Mouse (Mus musculus): Measurements from ENCODE around the gene Gm11127. TPM values are rescaled to one million over a fixed set of nuclear protein-coding genes. Genes with fewer than 3 reads are reported as not detected.

Gm11127 gene
- polyA plus RNA-seq, 1 experiment from 2014 or later, result not detected

DNA sequence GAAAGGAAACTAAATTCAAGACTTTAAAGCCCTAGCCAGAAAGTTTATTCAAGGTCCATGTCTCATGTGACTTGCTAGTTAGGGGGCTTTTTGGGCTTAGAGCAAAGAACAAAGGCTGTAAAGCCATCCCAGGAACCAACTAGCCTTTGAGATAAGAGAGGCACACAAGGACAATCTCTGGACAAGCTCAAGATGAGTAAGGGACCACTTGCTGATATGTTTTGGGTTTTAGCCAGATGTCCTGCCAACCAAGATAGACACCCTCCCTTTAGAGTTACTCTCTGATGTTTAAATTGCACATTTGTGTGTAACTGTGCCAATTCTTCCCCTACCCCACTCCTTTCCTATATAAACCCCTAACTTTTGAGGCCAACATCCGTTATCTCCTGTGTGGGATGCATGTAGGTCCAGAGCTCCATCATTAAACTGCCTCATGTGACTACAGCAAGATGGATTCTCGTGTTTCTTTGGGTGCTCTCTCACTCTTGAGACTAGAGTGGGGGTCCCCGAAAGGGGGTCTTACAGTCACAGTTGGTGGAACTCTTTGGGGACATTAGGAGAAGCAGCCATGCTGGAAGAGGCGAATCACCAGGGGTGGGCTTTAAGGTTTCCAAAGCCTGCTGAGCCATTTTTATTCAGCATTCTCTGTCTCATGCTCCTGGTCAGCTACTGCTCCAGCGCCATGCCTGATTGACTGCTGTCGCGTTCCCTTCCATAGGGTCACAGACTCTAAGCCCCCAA lies 29.1 kb downstream of the Gm11127 start:
- no peak overlapping the region for H3K4me3 ChIP-seq (ENCODE audit: low read depth, low read length)
- no peak overlapping the region for H3K9ac ChIP-seq (replicated peaks; ENCODE audit: low read depth, low read length)
- H3K27ac ChIP-seq (ENCODE audit: low read length), result no peak overlapping the region
- no peak overlapping the region for H3K4me2 ChIP-seq (replicated peaks; ENCODE audit: low read depth, low read length)
- H3K36me3 ChIP-seq (ENCODE audit: control insufficient read depth, insufficient read depth, low read length), result no peaks in the 10 kb centered on the region
- H3K27me3 ChIP-seq (ENCODE audit: control insufficient read depth, insufficient read depth, low read length), result no peaks in the 10 kb centered on the region
- peaks cover 6% of the 10 kb centered on the region; the same call in 1 of the 2 replicates for H3K4me1 ChIP-seq (ENCODE audit: control insufficient read depth, insufficient read depth, low read length)
- no peaks in the 10 kb centered on the region for H3K9me3 ChIP-seq (ENCODE audit: control insufficient read depth, low read depth, low read length)
- no peak for ATAC-seq (ENCODE audit: insufficient number of reproducible peaks, insufficient read depth, low FRiP score, low read depth)
- 86% methylated on average over 7 of the region's 7 CpGs for WGBS

DNA sequence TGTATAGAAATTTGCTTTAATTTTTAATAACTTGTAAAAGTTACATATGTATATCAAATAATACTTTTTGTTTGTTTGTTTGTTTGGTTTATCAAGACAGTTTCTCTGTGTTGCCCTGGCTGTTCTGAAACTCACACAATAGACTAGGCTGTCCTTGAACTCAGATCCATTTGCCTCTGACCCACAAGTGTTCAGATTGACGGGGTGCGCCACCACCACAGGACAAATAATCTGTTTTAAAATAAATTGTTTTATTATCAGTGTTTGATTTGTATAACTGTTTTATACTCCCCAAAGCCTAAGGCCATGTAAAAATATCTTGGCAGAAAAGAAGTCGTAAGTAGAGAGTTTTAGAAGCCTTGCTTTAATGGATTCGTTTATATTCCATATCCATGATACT lies 30.5 kb downstream of the Gm11127 start:
- ATAC-seq (ENCODE audit: insufficient number of reproducible peaks, insufficient read depth, low FRiP score, low read depth), result no peak
- no peaks in the 10 kb centered on the region for H3K27me3 ChIP-seq (ENCODE audit: control insufficient read depth, insufficient read depth, low read length)
- peaks cover 6% of the 10 kb centered on the region; the same call in 1 of the 2 replicates for H3K4me1 ChIP-seq (ENCODE audit: control insufficient read depth, insufficient read depth, low read length)
- H3K4me2 ChIP-seq (replicated peaks; ENCODE audit: low read depth, low read length), result no peak overlapping the region
- no peak overlapping the region for H3K9ac ChIP-seq (replicated peaks; ENCODE audit: low read depth, low read length)
- WGBS, result 84% methylated on average over 4 of the region's 4 CpGs
- H3K27ac ChIP-seq (ENCODE audit: low read length), result no peak overlapping the region
- H3K9me3 ChIP-seq (ENCODE audit: control insufficient read depth, low read depth, low read length), result no peaks in the 10 kb centered on the region
- H3K36me3 ChIP-seq (ENCODE audit: control insufficient read depth, insufficient read depth, low read length), result no peaks in the 10 kb centered on the region
- H3K4me3 ChIP-seq (ENCODE audit: low read depth, low read length), result no peak overlapping the region

DNA sequence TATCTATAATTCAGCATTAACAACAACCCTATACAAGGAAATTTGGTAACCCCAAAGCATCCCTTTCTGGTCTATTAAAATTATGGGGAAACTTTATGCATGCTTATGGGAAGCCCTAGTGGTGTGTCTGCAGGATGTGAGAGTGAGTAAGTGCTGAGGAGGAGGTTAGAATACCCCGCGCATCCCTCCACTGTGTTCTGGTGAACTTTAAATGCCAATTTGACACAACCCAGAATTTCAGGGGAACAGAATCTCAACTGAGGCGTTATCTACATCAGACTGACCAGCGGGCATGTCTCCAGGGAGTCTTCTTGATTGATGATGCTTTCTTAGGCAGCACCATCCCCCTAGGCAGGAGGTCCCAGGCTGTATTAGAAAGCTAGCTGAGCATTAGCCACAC lies 32.3 kb downstream of the Gm11127 start:
- ATAC-seq (ENCODE audit: insufficient number of reproducible peaks, insufficient read depth, low FRiP score, low read depth), result no peak
- H3K36me3 ChIP-seq (ENCODE audit: control insufficient read depth, insufficient read depth, low read length), result no peaks in the 10 kb centered on the region
- no peaks in the 10 kb centered on the region for H3K9me3 ChIP-seq (ENCODE audit: control insufficient read depth, low read depth, low read length)
- H3K27me3 ChIP-seq (ENCODE audit: control insufficient read depth, insufficient read depth, low read length), result no peaks in the 10 kb centered on the region
- no peak overlapping the region for H3K4me3 ChIP-seq (ENCODE audit: low read depth, low read length)
- 45% methylated on average over 4 of the region's 4 CpGs for WGBS
- H3K4me1 ChIP-seq (ENCODE audit: control insufficient read depth, insufficient read depth, low read length), result peaks cover 6% of the 10 kb centered on the region; the same call in 1 of the 2 replicates
- H3K4me2 ChIP-seq (replicated peaks; ENCODE audit: low read depth, low read length), result no peak overlapping the region
- no peak overlapping the region for H3K9ac ChIP-seq (replicated peaks; ENCODE audit: low read depth, low read length)
- no peak overlapping the region for H3K27ac ChIP-seq (ENCODE audit: low read length)

DNA sequence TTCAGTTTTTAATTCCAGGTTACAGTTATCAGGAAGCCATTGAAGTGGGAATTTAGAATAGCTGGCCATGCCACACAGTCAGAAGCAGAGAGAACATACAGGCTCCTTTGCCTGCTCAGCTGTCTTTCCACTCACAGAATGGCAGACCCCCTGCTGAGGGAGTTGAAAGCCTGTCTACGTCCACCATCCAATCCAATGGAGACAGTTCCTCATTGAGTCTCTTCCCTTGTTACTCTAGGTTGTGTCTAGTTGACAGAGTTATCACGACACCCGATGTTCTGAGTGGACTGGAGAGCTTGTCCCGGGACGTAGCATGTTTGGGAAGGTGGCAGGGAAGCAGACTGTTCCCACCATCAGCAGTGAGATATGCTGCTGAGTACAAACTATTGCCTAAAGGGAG lies 33.0 kb downstream of the Gm11127 start:
- no peak for ATAC-seq (ENCODE audit: insufficient number of reproducible peaks, insufficient read depth, low FRiP score, low read depth)
- Histone ChIP-seq H3K4me3 (ENCODE audit: low read depth, low read length) (no peak overlapping the region), H3K9ac (replicated peaks; ENCODE audit: low read depth, low read length) (no peak overlapping the region), H3K36me3 (ENCODE audit: control insufficient read depth, insufficient read depth, low read length) (no peaks in the 10 kb centered on the region), H3K27me3 (ENCODE audit: control insufficient read depth, insufficient read depth, low read length) (no peaks in the 10 kb centered on the region), H3K4me1 (ENCODE audit: control insufficient read depth, insufficient read depth, low read length) (peaks cover 6% of the 10 kb centered on the region; the same call in 1 of the 2 replicates), H3K9me3 (ENCODE audit: control insufficient read depth, low read depth, low read length) (no peaks in the 10 kb centered on the region), H3K4me2 (replicated peaks; ENCODE audit: low read depth, low read length) (no peak overlapping the region), H3K27ac (ENCODE audit: low read length) (no peak overlapping the region)
- 62% methylated on average over 5 of the region's 5 CpGs for WGBS

DNA sequence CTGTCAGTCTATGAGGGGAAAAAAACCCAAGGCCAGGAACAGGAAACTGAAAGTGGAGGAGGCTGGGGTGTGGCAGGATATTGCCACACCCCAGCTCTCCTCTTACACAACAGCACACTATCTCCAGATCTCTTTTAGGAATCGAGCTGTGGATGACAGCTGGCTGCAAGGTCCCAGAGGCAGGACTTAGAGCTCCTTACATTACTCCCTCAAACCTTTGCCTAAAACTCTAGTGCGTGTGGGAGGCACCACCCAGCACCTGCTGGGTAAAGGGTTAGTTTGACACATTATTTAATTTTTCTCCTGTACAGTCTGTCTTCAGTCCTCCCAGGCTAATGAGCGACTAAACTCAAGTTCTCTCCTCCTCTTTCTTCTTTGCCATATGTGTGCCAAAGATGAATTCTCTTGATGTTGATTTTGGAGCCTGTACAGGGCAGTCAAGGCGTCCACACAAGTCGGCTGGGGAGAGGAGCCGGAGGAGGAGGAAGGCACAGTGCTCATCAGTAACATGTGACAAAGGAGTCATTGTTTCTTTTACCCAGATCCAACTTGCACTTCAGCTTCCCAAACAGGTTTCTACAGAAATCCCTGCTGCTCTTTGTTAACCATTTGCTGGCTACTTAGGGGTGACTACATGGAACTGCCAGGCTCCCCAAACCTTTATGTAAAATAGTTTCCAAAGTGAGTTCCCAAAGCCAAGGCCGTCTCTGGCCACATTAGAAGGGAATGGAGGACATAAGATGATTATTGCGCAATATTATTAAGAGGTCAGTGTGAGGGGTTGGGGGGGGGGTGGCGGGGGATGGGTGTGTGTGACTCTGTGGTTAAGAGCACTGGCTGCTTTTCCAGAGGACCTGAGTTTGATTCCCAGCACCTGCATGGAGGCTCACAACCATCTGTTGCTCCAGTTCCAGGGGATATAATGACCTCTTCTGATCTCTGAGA lies 34.2 kb downstream of the Gm11127 start:
- H3K36me3 ChIP-seq (ENCODE audit: control insufficient read depth, insufficient read depth, low read length), result no peaks in the 10 kb centered on the region
- H3K4me3 ChIP-seq (ENCODE audit: low read depth, low read length), result no peak overlapping the region
- no peak for ATAC-seq (ENCODE audit: insufficient number of reproducible peaks, insufficient read depth, low FRiP score, low read depth)
- H3K27ac ChIP-seq (ENCODE audit: low read length), result peak overlapping the region; percentile 7; the same call in 1 of the 2 replicates
- peaks cover 6% of the 10 kb centered on the region; the same call in 1 of the 2 replicates for H3K4me1 ChIP-seq (ENCODE audit: control insufficient read depth, insufficient read depth, low read length)
- no peak overlapping the region for H3K4me2 ChIP-seq (replicated peaks; ENCODE audit: low read depth, low read length)
- no peak overlapping the region for H3K9ac ChIP-seq (replicated peaks; ENCODE audit: low read depth, low read length)
- 51% methylated on average over 9 of the region's 9 CpGs for WGBS
- H3K9me3 ChIP-seq (ENCODE audit: control insufficient read depth, low read depth, low read length), result no peaks in the 10 kb centered on the region
- H3K27me3 ChIP-seq (ENCODE audit: control insufficient read depth, insufficient read depth, low read length), result no peaks in the 10 kb centered on the region

DNA sequence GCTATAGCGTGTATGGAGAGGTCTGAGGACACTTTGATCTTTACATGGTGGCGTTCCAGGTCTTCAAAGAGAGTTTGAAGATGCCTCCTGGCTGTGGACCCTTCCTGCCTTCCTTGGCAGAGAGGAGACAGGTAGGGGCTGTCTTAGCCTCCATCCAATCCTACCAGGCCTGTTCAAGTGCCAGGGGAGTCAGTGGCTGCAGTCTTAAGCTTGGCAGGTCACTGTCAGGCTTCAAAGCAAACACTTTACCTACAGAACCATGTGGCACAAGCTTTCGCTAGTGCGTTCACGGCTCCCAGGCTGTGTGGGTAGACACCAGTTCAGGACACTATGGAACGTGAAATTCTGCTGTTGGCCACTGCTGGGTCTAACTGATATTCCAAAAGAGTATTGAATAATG lies 35.2 kb downstream of the Gm11127 start:
- ATAC-seq (ENCODE audit: insufficient number of reproducible peaks, insufficient read depth, low FRiP score, low read depth), result no peak
- no peak overlapping the region for H3K27ac ChIP-seq (ENCODE audit: low read length)
- no peaks in the 10 kb centered on the region for H3K27me3 ChIP-seq (ENCODE audit: control insufficient read depth, insufficient read depth, low read length)
- H3K4me3 ChIP-seq (ENCODE audit: low read depth, low read length), result no peak overlapping the region
- no peak overlapping the region for H3K9ac ChIP-seq (replicated peaks; ENCODE audit: low read depth, low read length)
- no peak overlapping the region for H3K4me2 ChIP-seq (replicated peaks; ENCODE audit: low read depth, low read length)
- no peaks in the 10 kb centered on the region for H3K9me3 ChIP-seq (ENCODE audit: control insufficient read depth, low read depth, low read length)
- WGBS, result 90% methylated on average over 6 of the region's 6 CpGs
- no peaks in the 10 kb centered on the region for H3K36me3 ChIP-seq (ENCODE audit: control insufficient read depth, insufficient read depth, low read length)
- peaks cover 6% of the 10 kb centered on the region; the same call in 1 of the 2 replicates for H3K4me1 ChIP-seq (ENCODE audit: control insufficient read depth, insufficient read depth, low read length)

DNA sequence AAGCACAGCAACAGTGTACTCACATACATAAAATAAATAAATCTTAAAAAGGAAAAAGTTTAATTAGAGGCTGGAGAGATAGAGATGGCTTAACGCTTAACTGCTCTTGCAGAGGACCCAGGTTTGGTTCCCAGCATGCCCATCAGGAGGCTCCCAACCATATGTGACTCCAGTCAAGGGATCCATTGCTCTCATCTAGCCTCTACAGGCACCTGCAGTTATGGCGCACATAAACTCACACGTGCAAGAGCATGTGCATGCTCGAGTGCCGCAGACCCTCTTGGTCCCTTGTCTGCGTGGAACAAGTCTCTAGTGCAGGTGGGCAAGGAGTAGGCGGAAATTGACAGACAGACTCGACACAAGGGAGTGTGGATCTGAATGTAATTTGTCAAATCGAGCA lies 36.1 kb downstream of the Gm11127 start:
- no peaks in the 10 kb centered on the region for H3K9me3 ChIP-seq (ENCODE audit: control insufficient read depth, low read depth, low read length)
- no peak overlapping the region for H3K27ac ChIP-seq (ENCODE audit: low read length)
- H3K27me3 ChIP-seq (ENCODE audit: control insufficient read depth, insufficient read depth, low read length), result no peaks in the 10 kb centered on the region
- H3K36me3 ChIP-seq (ENCODE audit: control insufficient read depth, insufficient read depth, low read length), result no peaks in the 10 kb centered on the region
- H3K4me2 ChIP-seq (replicated peaks; ENCODE audit: low read depth, low read length), result no peak overlapping the region
- no peak overlapping the region for H3K9ac ChIP-seq (replicated peaks; ENCODE audit: low read depth, low read length)
- H3K4me3 ChIP-seq (ENCODE audit: low read depth, low read length), result no peak overlapping the region
- 94% methylated on average over 9 of the region's 9 CpGs for WGBS
- H3K4me1 ChIP-seq (ENCODE audit: control insufficient read depth, insufficient read depth, low read length), result peaks cover 6% of the 10 kb centered on the region; the same call in 1 of the 2 replicates
- no peak for ATAC-seq (ENCODE audit: insufficient number of reproducible peaks, insufficient read depth, low FRiP score, low read depth)

DNA sequence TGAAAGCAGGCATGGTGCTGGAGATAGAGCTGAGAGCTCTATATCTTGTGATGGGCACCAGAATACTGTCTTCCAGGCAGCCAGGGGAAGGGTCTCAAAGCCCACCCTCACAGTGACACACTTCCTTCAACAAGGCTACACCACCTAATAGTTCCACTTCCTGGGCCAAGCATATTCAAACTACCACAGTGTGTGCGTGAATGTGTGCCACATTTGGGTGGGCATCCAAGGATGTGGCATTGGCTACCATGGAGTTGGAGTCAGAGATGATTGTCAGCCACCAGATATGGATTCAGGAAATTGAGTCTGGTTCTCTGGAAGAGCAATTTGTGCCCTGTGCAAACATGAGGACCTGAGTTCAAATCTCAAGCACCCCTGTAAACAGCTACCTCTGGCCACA lies 36.9 kb downstream of the Gm11127 start:
- Histone ChIP-seq H3K27me3 (ENCODE audit: control insufficient read depth, insufficient read depth, low read length) (no peaks in the 10 kb centered on the region), H3K27ac (ENCODE audit: low read length) (no peak overlapping the region), H3K4me1 (ENCODE audit: control insufficient read depth, insufficient read depth, low read length) (peaks cover 6% of the 10 kb centered on the region; the same call in 1 of the 2 replicates), H3K36me3 (ENCODE audit: control insufficient read depth, insufficient read depth, low read length) (no peaks in the 10 kb centered on the region), H3K4me3 (ENCODE audit: low read depth, low read length) (no peak overlapping the region), H3K9ac (replicated peaks; ENCODE audit: low read depth, low read length) (no peak overlapping the region), H3K9me3 (ENCODE audit: control insufficient read depth, low read depth, low read length) (no peaks in the 10 kb centered on the region), H3K4me2 (replicated peaks; ENCODE audit: low read depth, low read length) (no peak overlapping the region; the same call in 1 of the 2 replicates)
- 88% methylated on average over 1 of the region's 1 CpGs for WGBS
- no peak for ATAC-seq (ENCODE audit: insufficient number of reproducible peaks, insufficient read depth, low FRiP score, low read depth)
